Mouse (Mus musculus) liver (tissue): ENCODE data around the gene Cabp4.
A peak's percentile ranks its signal among the peaks of the same experiment; 100 is the strongest.
"Not testable (repeated sequence)": the region's sequence is repeated elsewhere in the genome, so short reads cannot be mapped to it uniquely, and the experiment has no call there.

Source experiments
- DNase-seq: peaks from one replicate; pipeline ENCODE4 v3.0.0-alpha.2; 2020; ENCODE audit warnings: mixed read lengths

Cabp4 gene

GRCm38 (mm10) chr19:4122411-4123370 is 21.1 kb downstream of the Cabp4 start:
- DNase-seq: no peak

DNA sequence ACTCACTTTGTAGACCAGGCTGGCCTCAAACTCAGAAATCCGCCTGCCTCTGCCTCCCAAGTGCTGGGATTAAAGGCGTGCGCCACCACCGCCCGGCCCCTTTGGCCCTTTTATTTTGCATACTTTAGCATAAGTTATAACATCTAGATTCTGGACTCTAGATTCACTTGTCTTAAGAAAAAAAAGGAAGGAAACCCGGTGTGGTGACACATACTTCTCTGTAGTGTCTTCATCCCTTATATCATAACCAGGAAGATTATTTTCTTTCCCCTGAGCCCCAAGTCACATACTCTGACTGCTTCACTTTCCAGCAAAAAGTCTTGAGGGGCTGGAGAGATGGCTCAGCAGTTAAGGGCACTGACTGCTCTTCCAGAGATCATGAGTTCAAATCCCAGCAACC is 21.9 kb downstream of the Cabp4 start:
- not testable (repeated sequence) for DNase-seq

GRCm38 (mm10) chr19:4121097-4121805 is 22.6 kb downstream of the Cabp4 start:
- peak; percentile 98 for DNase-seq

DNA sequence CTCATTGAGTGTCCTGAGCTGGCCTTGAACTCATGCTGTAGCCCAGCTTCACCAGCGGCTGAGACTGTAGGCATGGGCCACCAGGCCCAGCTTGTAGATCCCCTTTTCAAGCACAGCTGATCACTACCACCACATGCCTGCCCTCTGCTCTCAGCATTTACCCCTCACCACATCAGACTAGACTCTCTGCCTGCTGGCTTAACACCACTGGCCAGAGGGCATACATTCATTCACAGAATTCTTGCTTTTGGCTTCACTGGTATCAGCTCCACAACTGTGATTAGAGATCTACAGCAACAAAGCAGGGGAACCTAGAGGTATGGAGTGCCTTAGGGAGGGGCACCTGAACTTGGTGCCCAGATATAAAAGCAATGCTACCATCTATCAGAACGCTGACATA is 23.3 kb downstream of the Cabp4 start:
- no peak for DNase-seq

DNA sequence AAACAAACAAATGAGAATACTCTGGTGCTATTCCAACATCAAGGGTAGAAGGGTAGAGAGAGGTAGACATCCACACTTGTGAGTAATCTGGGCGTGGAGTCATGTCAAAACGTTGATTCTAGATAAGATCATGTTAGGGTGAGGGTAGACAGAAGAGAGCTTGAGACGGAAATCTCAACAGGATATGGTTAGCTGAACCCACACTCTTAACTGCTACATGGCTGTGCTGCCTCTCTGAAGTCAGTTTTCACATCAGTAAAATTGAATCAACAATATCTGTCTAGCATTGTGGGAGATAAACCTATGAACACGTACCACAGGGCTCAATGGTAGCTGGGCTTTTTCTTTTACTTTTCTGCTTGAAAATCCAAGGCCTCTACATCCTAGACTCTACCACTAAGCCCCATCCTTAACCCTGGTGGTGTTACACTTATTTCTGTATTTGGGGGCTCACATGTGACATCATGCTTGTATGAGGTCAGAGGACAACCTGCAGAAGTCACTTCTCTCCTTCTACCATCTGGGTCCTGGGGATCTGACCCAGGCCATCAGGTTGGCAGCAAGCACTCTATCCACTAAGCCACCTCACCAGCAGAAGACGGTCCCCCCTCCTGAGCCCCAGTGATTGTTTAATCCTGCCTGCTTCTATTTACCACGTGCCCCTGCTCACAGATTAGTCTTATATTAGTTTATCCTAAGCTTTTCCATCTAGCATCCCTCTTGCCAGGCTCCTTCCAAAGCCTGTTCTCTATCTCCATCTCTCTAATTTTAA is 23.9 kb downstream of the Cabp4 start:
- DNase-seq: no peak

DNA sequence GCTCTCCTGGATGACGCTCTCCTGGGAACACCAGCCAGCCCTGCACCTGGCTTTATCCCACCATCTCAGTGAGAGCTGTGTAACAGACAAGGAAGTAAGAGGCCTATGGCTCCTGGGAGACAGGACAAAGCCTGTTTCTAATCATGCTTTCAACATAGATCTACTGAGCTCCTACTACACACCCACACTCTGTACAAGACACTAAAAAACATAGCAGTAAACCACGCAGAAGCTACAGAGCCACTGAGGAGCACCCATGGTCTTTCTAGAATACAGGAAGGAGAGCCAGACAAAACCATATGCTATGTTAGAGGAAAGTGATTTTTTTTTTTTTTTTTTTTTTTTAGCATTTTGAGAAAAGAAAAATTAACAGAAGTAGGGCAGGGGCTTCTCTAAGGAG is 25.5 kb downstream of the Cabp4 start:
- no peak for DNase-seq

DNA sequence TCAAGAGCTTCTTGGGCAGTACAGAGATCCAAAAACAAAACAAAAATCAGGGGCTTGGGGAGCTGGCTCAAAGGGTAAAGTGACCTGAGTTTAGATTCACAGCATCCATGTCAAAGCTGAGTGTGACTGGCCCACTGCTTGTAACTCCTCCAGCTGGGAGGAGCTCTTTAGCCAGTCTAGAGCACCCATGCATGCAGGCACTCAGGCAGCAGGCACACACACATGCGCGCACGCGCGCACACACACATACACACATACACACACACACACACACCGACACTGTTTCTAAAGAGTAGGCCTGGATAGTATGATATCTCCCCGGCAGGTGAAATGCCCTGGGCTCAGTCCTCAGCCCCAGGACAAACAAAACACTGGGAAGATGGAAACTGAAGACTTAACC is 26.8 kb downstream of the Cabp4 start:
- DNase-seq: no peak

DNA sequence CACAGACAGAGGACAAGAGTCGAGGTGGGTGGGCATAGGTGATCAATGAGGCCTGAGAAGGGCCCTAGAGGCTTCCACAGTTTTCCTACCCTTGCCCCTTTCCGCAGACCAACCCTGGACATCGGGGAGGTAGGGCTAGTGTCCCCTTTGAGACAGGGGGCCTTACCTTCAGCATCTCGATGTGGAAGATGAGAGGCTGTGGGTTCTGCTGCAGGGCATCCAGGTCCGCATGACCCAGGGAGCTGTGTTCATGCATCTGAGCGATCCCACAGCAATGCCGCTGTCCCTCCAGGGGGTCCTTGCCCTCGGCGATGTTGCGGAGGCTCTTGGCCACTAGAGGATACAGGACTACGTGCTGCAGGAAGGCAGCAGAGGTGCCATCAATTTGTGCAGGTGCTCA is 28.0 kb downstream of the Cabp4 start:
- DNase-seq: no peak

DNA sequence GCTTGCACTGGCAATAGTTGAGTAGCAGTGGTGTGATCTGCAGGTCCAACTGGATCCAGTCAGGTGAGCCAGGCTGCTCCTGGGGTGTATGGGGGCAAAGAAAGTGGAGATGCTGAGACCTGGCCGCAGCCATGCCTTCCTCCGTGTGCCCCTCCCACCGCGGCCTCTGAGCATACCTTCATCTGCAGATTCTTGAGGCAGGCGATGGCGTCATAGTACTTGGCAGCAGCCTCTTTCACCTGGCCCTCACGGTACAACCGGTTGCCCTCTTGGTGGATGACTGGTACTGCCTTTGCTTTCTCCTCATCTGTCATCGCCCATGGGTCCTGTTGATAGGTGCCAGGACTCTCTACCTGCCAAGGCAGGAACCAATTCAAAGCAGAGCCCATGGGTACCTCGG is 28.7 kb downstream of the Cabp4 start:
- no peak for DNase-seq

GRCm38 (mm10) chr19:4114551-4114950 is 29.3 kb downstream of the Cabp4 start:
- DNase-seq: no peak

DNA sequence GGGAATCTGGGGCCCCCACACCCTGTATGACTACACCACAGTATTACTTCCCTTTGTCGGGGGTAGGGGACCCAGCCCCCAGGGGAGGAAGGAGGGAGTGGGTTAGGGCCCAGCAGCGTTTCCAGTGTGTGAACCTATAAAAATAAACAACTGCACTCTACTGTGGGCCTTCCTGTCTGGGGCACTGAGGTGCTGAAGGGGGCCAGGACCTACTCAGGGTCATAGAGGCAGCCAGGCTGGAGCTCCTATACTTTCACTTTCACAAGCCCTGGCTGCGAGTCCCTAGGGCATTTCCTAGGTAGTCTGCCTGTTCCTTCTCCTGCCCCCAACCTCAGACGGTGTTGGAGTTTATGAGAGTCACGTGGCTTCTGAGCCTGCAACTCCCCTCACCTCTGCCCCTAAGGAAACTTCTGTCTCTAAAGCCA is 30.0 kb downstream of the Cabp4 start:
- DNase-seq: no peak

DNA sequence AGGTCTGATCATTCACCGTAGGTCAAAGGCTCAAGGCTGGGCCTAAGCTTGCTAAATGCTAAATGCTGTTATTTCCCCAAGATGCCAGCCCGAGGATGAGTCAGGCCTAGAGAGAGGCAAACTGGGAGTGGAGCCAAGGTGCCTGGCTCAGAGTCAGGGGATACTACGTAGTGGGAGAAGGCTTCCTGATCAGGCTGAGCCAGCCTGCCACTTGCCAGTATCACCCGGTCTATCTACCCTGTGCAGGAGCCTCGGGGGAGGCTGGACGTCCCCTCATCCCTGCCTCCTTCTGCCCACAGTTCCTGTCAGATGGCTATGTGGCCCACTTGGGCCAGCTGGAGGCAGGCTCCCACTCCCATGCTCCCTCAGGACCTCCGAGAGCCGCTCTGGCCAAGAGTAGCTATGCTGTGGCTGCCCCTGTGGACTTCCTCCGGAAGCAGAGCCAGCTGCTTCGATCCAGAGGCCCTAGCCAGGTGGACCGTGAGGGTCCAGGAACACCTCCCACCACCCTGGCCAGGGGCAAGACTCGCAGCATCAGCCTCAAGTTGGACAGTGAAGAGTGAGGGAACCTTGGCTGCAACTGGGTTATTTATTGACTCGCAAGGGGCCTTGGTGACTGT is 30.5 kb downstream of the Cabp4 start:
- DNase-seq: peak; percentile 41

DNA sequence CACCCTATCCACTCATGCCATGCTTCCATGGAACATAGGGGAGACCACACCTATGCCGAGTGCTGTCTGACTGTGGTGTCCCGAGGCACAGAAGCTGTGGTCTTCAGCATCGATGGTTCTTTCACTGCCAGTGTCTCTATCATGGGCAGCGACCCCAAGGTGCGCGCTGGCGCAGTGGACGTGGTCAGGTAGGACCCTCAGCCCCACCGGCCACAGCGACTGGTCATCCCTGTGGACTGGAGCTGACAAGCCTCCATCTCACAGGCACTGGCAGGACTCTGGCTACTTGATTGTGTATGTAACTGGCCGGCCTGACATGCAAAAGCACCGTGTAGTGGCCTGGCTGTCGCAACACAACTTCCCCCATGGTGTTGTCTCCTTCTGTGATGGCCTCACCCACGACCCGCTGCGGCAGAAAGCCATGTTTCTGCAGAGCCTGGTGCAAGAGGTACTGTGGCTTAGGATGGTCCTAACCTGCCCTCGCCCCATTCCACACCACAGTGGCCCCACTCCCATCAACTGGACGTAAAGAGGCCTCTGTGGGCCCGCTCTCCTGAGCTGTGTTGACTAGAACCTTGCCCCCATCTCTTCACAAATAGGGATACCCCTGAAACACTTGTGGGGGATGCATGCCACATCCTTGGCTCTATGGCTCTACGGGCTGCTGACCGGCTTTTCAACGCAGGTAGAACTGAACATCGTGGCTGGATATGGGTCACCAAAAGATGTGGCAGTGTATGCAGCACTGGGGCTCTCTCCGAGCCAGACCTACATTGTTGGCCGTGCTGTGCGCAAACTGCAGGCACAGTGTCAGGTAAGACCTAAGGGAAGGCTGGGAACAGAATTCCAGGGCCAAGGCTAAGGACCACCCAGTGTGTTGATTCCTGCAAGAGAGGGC is 31.5 kb downstream of the Cabp4 start:
- DNase-seq: no peak

DNA sequence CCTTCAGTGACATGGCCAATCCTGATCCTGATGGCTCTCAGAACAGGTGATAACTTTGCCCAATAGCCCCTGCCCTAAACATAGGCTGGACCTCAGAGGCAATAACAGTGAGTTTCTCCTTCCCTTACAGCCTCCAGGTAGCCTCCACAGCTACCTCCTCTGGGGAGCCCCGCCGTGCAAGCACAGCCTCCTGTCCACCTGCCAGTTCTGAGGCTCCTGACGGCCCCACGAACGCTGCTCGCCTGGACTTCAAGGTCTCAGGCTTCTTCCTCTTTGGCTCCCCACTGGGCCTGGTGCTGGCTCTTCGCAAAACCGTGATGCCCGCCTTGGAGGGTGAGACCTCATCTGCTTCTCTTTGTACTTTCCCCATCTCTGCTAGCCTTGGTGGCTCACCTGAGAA is 35.3 kb downstream of the Cabp4 start:
- DNase-seq: no peak

- no peak for DNase-seq
Measured at GRCm38 (mm10) chr19:4106654-4107053, 37.2 kb downstream of the Cabp4 start.

DNA sequence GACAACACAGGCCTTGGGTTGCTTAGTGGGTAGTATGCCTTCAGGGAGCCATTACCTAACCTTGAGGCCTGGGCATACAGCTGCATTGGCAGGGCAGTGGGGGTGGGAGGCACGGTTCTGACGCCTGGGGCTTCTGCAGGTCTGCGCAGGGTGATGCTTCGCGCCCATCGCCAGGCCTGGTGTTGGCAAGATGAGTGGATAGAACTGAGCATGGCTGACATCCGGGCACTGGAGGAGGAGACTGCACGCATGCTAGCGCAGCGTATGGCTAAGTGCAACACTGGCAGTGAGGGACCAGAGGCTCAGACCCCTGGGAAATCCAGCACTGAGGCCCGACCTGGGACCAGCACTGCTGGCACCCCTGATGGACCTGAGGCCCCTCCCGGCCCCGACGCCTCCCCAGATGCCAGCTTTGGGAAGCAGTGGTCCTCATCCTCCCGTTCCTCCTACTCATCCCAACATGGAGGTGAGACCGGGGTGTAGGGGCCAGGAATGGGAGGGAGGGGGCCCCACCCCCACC is 39.1 kb downstream of the Cabp4 start:
- no peak for DNase-seq

DNA sequence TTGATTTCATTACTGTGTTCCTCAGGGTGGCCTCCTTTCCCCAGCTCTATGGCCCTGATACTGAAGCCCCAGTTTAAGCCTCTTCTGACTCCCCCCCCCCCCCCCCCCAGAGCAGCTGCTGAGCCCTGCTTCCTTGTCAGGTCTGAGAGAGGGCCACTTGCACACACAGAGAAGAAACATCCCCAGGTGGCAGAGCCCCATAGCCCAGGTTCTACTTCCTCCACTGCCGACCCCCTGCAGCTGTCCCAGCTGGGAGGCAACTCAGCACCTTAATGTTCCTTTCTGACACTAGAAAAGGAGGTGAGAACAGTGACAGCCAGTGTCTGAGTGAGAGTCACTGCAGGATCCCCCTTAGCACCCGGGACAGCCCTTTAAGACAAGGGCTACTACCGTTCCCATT is 40.0 kb downstream of the Cabp4 start:
- DNase-seq: no peak

- no peak for DNase-seq
Measured at GRCm38 (mm10) chr19:4103294-4103693, 40.5 kb downstream of the Cabp4 start.

GRCm38 (mm10) chr19:4102626-4103025 is 41.2 kb downstream of the Cabp4 start:
- no peak for DNase-seq

GRCm38 (mm10) chr19:4102049-4102448 is 41.8 kb downstream of the Cabp4 start:
- no peak for DNase-seq

GRCm38 (mm10) chr19:4101466-4101865 is 42.4 kb downstream of the Cabp4 start:
- DNase-seq: no peak
